Mouse (Mus musculus): ENCODE data around the gene Tgm5. TPM values are rescaled to one million over a fixed set of nuclear protein-coding genes. Genes with fewer than 3 reads are reported as not detected.
A peak's percentile ranks its signal among the peaks of the same experiment; 100 is the strongest.
"Not testable (repeated sequence)": the region's sequence is repeated elsewhere in the genome, so short reads cannot be mapped to it uniquely, and the experiment has no call there.

Tgm5 gene
- total RNA-seq (2021): not detected

GRCm38 (mm10) chr2:121085480-121086185, at the start of gene Tgm5:
Gene Tgm5 (minus strand): TSS chr2:121085841.
- DNase-seq (ENCODE audit: low spot score in 2 of 2): no peak
- intact Hi-C loops (cut with DNase I): no loop called here

GRCm38 (mm10) chr2:121132822-121133221, 47.2 kb upstream of the Tgm5 start:
- intact Hi-C loops (cut with DNase I): no loop called here
- DNase-seq (ENCODE audit: low spot score in 2 of 2): no peak

GRCm38 (mm10) chr2:121128865-121129620, 43.4 kb upstream of the Tgm5 start:
- DNase-seq (ENCODE audit: low spot score in 2 of 2): no peak
- intact Hi-C loops (cut with DNase I): no loop called here

GRCm38 (mm10) chr2:121127536-121127935, 41.9 kb upstream of the Tgm5 start:
- intact Hi-C loops (cut with DNase I): no loop called here
- DNase-seq (ENCODE audit: low spot score in 2 of 2): no peak

GRCm38 (mm10) chr2:121126302-121126701, 40.7 kb upstream of the Tgm5 start:
- intact Hi-C loops (cut with DNase I); DNase-seq (ENCODE audit: low spot score in 2 of 2): not testable (repeated sequence)

GRCm38 (mm10) chr2:121119260-121119659, 33.6 kb upstream of the Tgm5 start:
- intact Hi-C loops (cut with DNase I): no loop called here
- DNase-seq (ENCODE audit: low spot score in 2 of 2): no peak

GRCm38 (mm10) chr2:121115418-121115817, 29.8 kb upstream of the Tgm5 start:
- intact Hi-C loops (cut with DNase I): no loop called here
- no peak for DNase-seq (ENCODE audit: low spot score in 2 of 2)

- DNase-seq (ENCODE audit: low spot score in 2 of 2): no peak
- intact Hi-C loops (cut with DNase I): no loop called here
Observed at GRCm38 (mm10) chr2:121109695-121110094, 24.1 kb upstream of the Tgm5 start, which contains the start of gene Tgm7. Gene Tgm7 (minus strand): TSS chr2:121109795.

GRCm38 (mm10) chr2:121105940-121106339, 20.3 kb upstream of the Tgm5 start:
- intact Hi-C loops (cut with DNase I): no loop called here

GRCm38 (mm10) chr2:121102051-121102450, 16.4 kb upstream of the Tgm5 start:
- intact Hi-C loops (cut with DNase I): loop anchor here (1.0 kb wide), 1 partner anchor 61 kb away; no protein-coding TSS in a partner anchor
- DNase-seq (ENCODE audit: low spot score in 2 of 2): peak; percentile 77 to 88

More at GRCm38 (mm10) chr2:121105940-121106339, 20.3 kb upstream of the Tgm5 start:
- DNase-seq (ENCODE audit: low spot score in 2 of 2): no peak

- no peak for DNase-seq (ENCODE audit: low spot score in 2 of 2)
- intact Hi-C loops (cut with DNase I): no loop called here
Observed at GRCm38 (mm10) chr2:121089751-121090150, 4.1 kb upstream of the Tgm5 start.

GRCm38 (mm10) chr2:121088507-121088906, 2.9 kb upstream of the Tgm5 start:
- intact Hi-C loops (cut with DNase I): no loop called here
- DNase-seq (ENCODE audit: low spot score in 2 of 2): no peak

GRCm38 (mm10) chr2:121082626-121083025, 3.0 kb downstream of the Tgm5 start:
- intact Hi-C loops (cut with DNase I): no loop called here
- DNase-seq (ENCODE audit: low spot score in 2 of 2): no peak

- intact Hi-C loops (cut with DNase I): no loop called here
- no peak for DNase-seq (ENCODE audit: low spot score in 2 of 2)
Observed at GRCm38 (mm10) chr2:121074747-121075146, 10.9 kb downstream of the Tgm5 start.

GRCm38 (mm10) chr2:121071871-121072270, 13.8 kb downstream of the Tgm5 start:
- DNase-seq (ENCODE audit: low spot score in 2 of 2): no peak
- intact Hi-C loops (cut with DNase I): no loop called here

GRCm38 (mm10) chr2:121069506-121069905, 16.1 kb downstream of the Tgm5 start:
- intact Hi-C loops (cut with DNase I): no loop called here
- DNase-seq (ENCODE audit: low spot score in 2 of 2): no peak

GRCm38 (mm10) chr2:121067116-121067515, 18.5 kb downstream of the Tgm5 start:
- DNase-seq (ENCODE audit: low spot score in 2 of 2): no peak
- intact Hi-C loops (cut with DNase I): no loop called here

GRCm38 (mm10) chr2:121061315-121061714, 24.3 kb downstream of the Tgm5 start:
- intact Hi-C loops (cut with DNase I): no loop called here
- DNase-seq (ENCODE audit: low spot score in 2 of 2): no peak

- intact Hi-C loops (cut with DNase I): no loop called here
- DNase-seq (ENCODE audit: low spot score in 2 of 2): no peak
Observed at GRCm38 (mm10) chr2:121057997-121058396, 27.6 kb downstream of the Tgm5 start.

- no peak for DNase-seq (ENCODE audit: low spot score in 2 of 2)
- intact Hi-C loops (cut with DNase I): no loop called here
Observed at GRCm38 (mm10) chr2:121055915-121056314, 29.7 kb downstream of the Tgm5 start.

GRCm38 (mm10) chr2:121054060-121054459, 31.6 kb downstream of the Tgm5 start:
- intact Hi-C loops (cut with DNase I): no loop called here
- DNase-seq (ENCODE audit: low spot score in 2 of 2): no peak

Data from left cerebral cortex, postnatal 25 days (tissue).